Mouse (Mus musculus) monocyte, adult 5-6 weeks (primary cell): Measurements from ENCODE around the gene Sap30bp. TPM values are rescaled to one million over a fixed set of nuclear protein-coding genes. Genes with fewer than 3 reads are reported as not detected.

ENCODE experiments used
- ATAC-seq: fragments of 153-309, 156-312 bp; replicated peaks from 2 replicates; pipeline ENCODE4 v1.8.0; 2017; ENCODE audit warnings: mild to moderate bottlenecking; ENCODE audit not compliant: low TSS enrichment, insufficient number of reproducible peaks, severe bottlenecking, poor library complexity, low FRiP score
- total RNA-seq: library from RNA; stranded (forward); fragments of 200-1000, 200-491, 200-594 nt; gene quantifications from 3 replicates; pipeline ENCODE4 v1.2.3, GENCODE M21; 2017

The Sap30bp gene
- total RNA-seq, 1 experiment from 2014 or later = 121 TPM

DNA sequence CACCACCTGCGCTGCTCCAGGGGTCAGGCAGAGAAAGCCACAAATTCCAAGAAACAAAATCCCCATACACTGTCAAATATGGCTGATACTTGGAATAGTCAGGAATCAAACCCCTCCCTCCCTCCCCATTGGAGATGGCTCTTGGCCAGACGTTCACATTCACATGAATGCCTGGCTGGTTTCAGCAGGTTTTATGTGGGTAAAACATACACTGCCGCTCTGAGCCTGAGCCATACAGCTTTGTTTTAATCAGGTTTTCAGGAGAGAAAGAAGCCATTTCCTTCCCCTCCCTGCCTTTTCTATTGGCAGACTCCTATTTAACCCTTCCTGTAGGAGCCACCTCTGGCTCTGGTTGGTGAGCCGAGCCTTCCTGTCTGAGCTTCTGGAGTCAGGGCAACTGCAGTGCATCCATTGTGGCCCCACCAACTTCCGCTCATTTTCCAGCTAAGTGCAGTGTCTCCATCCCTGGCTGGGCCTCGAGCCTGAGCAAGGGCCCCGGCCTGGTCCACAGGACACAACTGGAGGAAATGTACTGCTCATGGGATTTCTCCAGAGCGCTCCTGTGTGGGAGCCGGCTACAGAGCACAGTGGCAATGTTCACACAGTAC is 13.2 kb downstream of the Sap30bp start:
- ATAC-seq = no peak

DNA sequence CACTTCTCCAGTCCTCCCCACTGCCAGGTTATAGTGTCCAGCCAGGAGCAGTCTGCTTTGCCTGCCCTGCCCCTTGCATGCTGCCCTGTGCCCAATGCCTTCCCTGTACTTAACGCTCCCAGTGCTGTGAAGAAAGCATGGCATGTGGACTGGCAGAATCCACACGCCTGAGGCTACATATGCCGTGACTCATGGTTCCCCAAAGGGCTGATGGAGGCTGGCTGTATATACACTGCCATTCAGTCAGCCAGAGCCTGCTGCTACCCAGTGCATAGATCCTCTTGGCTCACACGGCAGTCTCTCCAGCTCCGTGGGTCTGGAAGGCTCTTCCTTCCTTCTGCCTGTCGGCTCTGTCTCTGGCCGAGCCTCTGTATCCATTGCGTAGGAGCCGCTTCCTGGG is 15.2 kb downstream of the Sap30bp start:
- no peak for ATAC-seq

DNA sequence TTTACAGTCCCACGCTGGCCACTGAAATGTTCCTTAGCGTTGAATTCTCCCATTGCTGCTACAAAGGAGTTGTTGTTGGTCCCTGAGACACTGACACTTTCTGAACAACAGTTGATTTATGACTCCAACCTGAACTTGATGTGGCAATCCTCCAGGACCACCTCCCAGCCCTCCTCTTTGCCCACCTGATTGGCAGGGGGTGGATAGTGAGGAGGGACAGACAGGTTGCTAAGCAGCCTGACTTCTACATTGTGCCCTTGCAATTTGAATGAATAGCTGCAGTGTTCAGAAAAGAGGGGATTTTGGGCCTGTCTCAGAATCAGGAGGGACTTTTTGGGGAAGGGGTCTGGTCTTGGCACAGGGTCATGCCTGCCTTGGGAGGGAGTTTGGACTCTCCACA is 17.6 kb downstream of the Sap30bp start:
- ATAC-seq = no peak

DNA sequence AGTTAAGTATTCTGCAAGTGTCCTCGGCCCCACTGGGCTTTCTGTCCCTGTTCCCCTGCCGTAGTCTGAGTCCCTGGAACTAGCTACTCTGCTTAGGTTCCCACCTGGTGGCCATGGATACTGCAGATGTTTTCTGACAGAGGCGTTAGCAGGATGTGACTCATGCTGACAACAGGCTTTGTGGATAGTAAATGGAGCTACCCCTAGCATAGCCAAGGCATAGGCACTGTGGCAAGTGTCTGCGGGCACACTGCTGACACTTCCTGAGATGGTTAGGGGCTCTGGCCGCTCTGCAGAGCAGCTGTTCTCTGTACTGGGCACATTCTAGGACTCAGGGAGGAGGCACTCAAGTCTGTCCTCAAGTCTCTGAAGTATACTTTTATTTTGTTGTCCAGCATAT is 21.6 kb downstream of the Sap30bp start:
- ATAC-seq = no peak

DNA sequence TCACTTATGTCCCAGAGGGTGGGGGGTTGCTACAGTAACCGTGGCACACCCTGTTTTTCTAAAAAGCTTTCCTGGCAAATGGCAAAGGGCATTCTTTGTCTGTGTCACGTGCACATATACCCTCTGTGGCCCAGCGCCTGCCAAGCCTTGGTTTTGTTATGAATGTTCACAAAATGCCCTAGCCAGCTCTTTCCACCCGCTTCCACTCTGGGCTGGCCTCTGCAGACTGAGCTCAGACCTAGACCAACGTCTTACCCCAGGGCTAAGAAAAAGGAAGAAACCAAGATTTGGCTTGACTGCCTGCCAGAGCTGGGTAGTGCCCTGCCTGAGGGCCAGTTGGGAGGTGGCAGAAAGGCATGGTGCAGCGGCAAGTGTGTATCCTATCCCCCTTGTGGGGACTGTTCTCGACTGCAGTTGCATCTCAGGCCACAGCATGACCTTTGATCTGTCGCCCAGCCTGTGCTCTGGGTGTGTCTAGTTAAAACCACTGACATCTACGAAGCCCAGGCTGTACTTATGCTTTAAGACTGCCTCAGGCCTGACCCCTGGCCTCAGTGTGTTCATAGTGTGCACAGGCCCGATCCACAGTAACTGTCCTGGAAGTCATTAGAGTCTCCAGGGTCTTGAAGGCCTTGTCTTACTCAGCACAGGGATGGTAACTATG is 22.2 kb downstream of the Sap30bp start:
- no peak; the same call in 1 of the 2 replicates for ATAC-seq

DNA sequence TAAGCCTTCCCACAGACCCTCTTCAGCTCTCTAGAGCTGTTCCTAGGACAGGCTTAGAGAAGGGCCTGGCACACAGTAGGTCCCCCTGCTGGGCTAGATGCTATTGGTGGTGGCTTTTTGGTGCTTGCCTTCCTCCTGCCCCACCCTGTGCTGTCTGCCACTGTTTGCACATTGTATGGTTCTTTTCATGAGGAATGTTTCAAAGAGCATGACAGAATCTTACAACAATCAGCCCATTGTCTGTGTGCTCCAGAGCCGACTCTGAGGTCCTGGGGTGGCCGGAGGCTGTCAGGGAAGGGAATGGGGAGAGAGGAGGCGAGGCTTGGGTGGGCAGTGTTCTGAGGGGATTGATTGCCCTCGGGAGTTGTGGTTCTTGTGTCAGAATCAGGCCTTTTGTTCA is 23.4 kb downstream of the Sap30bp start:
- no peak for ATAC-seq

DNA sequence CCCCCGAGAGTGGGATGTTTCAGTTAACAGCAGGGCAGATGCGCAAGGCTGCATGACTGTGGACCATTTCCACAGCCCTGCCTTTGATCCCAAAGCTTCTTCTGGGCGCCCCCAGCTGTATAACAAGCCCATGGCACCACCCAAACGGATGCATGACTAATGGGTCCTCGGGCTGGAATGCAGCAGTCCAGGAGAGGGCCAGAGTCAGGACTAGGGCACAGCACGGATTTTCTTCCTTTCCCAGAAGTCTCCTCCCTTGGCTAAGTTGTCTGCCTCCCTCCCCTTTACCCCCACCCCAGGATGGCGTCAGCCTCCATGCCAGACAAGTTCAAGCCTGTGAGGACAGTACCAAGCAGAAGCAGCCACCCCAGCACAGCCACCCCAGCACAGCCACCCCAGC is 24.9 kb downstream of the Sap30bp start:
- no peak for ATAC-seq

DNA sequence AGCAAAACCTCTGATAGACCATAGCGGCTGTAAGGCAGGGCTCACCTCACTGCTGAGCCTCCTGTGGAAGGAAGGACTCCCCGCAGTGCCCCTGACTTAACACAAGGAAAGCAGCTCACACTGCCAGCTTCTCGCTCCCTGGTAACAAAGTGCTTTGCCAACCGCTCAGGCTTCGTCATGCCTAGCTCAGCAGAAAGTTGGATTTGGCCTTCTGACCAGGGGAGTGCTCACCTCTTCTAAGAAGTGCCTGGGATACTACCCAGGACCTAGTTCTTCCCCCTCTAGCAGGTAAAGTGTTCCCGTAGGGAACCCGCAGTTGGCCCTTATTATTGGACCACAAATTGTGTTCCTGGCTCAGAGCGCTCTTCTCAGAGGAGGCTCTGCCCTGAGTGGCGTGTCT is 25.9 kb downstream of the Sap30bp start:
- no peak for ATAC-seq

DNA sequence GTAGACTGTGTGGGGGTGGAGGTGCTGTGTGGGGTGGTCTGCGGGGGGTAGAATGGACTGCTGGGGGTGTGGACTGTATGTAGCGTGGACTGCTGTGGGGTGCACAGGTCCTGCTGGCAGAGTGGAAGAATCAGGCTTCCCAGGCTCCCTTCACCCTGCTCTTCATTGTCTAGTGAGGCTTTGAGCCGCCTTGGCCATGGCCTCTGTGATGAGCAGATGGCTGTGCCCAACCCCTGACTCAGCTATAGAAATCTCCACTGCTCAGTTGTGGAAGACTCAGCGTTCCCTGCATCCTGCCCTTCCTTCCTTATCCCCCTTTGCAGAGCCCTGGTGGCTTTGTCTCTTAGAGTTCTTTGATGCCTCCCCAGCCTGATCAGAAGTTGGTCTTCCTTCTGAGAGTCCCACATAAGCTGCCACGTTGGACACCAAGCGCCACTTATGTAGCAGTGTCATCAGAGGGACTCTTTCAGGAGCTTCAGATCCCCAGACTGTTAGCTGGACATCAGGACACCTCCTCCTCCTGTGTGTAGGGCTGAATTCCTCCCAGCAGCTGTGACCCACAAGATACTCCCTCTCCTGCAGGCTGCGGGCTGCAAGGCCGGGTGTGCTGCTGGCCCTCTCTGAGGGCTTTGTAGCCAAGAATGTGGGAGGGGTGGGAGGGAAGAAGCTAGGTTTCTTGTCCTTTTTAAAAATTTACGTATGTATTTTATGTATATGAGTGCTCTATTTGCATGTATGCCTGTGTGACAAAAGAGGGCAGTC is 29.8 kb downstream of the Sap30bp start:
- ATAC-seq = no peak

DNA sequence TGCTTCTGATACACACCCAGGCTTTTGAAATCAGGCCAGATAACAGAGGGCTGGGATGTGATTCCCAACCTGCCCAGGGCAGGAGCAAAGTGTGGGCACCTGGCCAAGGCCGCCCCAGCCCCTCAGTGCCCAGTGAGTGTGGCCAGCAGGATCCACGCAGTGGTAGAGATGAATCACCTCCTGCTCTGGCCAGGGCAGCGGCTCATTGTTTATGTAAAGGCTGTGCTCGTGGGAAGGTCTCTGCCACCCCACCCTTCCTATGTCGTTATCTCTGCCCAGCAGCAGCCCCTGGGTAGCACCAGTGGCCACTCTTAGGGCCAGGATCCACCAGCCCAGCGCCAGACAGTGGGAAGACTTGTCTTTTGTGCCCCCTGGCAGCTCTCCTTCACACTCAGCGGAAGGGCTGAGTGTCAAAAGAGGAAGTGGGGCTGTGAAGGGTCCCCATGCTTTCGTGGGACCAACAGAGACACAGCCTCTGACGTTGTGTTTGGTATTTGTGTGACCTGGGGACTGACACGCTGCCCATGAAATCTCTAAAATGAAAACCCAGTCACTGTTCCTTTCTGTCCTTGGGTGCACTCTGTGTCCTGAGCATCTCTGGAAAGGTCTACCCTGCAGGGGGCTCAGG is 32.0 kb downstream of the Sap30bp start:
- no peak for ATAC-seq

DNA sequence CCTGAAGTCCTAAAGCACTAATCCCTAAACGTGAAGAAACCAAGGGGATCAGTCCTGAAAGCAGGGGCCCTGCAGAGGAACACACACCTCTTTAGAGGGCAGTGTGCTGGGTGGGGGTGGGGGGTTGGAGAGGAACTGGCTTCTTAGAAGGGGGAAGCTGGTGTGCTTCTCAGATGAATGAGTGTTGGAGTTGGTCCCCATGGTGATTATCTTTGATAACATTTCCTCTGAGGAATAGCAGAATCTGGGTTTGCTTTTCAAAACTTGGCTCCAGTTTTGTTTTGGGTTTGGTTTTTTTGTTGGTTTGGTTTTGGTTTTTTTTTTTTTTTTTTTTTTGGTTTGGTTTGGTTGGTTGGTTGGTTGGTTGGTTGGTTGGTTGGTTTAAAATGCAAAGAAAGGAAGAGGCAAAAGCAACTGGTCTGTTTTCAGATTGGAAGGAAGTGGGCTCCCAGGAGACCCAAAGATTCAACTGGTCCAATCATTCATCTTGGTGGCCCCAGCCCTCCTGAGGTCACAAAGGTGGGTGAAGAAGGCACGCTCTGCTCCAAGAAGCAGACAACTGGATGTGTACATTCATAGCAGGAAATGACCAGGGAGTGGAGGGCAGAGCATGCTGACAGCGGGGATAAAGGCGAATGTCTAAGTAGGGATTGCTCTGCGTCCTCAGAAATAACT is 35.8 kb downstream of the Sap30bp start:
- ATAC-seq = no peak

DNA sequence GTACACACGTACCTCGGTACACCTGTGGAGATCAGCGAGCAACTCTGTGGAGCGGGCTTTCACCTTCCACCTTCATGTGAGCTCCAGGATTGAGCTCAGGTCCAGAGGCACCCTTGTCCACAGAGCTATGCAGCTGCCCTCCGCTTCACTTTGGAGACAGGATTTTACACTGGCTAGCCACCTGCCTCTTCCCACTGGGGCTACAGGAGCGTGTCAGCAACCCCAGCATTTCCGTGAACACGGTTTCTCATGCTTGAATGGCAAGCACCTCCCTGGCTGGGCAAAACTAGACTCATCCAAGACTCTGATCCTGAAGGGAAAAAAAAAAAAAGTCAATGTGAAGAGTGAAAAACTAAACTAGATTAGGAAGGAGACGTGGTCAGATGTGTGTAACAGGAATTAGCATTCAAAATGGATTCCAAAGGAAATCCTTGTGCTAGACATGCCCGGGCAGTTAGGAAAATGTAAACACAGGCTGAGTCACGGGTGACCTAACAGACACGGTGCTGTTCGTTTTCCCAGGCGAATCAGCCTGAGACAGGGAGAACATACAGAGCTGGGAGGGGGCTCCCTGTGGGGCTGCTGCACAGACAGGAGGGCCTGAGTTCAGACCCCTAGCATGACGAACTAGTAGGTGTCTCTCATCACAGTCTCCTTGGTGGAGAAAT is 37.1 kb downstream of the Sap30bp start:
- ATAC-seq = no peak

DNA sequence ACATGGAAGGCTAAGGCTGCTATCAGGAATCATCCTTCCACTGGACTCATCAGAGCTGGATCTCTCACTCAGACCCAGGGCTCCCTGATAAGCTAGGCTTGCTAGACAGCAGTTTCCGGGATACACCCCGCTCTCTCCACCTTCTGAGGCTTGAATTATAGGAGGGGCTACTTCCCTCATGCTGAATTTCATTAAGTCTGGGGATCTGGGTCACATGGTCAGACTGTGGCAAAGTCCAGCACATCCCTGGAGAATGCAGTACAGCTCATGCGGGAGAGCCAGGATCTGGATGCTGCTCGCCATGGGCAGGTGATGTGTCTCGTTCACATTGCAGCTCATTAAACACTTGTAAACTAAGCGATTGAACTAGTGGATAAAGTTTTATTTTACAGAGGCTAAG is 37.9 kb downstream of the Sap30bp start:
- no peak for ATAC-seq

DNA sequence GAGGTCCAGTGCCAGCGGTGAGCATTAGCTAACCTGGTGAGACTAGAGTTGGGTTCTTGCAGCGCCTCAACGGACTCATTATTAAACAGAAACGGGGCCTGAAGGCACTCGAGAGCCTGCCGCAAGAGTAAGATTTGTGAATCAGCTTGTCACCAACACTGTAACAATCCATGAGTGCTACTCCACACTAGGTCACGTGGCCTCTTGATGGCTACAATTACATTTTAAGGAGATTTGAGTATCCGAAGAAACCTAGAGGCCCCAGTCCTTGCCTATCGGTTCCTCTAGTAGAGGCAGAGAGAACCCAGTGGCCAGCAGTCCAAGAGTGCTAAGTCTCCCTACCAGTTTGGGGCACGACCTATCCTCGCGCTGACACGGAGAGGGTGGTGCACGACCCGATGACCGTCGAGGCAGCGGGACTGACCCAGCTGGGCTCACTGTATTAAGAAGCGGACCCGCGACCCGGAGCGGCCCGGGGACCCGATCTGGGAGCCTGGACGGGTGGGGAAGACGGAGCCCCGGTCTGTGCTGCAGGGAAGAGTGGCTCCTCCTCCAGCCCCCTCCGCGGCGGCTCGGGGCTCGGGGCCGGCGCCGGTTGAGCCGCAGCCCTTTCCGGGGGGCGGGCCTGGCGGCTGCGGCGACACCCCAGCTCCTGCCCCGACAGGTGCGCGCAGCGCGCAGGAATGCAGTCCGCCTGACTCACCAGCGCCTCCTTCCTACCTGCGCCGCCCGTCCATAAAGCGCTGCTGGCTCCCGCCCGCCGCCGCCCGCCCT is 41.4 kb downstream of the Sap30bp start, which contains the start of gene Itgb4:
Gene Itgb4 (plus strand): TSS at position 401 of the 774 bp plus-strand sequence.
- ATAC-seq = no peak

DNA sequence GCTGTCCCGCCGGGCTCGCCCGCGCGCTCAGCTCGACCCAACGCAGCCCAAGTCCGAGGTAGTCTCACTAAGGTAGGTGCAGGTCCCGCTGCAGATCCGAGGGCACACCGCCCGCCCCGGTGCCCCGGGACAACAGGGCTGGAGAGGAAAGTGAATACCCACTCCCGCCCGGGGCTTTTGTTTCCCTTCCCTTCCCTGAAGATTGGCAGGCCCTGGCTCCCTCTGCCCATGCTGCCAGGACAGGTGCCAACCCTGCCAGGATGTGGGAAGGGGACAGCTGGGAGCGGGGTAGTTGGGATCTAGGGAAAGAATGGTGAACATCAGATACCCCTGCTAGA is 42.0 kb downstream of the Sap30bp start:
- no peak for ATAC-seq

DNA sequence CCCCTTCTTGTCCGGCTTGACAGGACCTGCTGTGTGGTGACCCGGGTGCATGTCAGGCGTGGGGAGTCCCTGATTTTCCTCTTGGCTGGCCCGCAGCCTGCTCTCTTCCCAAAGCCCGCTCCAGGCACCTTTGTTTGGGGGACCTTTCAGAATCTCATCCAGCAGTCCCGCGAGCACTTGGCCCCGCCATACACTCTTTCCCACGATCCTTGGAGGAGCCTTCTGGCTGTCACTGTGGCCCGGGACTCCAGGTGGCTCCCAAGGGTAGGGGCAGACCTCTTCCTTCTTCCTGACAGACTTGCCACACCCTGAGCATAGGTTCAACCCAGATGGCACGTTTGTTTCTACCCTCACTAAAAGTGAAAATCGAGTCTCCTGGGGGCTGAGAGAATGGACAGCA is 42.5 kb downstream of the Sap30bp start:
- no peak for ATAC-seq

DNA sequence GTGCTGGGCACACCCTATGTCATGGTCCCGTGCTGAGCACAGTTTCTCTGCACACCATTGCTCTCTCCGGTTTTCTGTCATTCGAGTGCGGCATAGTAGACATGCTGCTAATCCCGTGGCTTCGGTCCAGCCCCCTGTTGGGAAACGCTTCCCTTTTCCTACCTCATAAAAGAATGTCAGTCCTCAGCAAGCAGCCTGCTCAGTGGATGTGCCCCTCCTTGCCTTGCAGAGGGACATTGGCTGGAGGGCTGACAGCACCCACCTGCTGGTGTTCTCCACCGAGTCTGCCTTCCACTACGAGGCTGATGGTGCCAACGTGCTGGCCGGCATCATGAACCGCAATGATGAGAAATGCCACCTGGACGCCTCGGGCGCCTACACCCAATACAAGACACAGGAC is 49.4 kb downstream of the Sap30bp start:
- ATAC-seq = no peak

DNA sequence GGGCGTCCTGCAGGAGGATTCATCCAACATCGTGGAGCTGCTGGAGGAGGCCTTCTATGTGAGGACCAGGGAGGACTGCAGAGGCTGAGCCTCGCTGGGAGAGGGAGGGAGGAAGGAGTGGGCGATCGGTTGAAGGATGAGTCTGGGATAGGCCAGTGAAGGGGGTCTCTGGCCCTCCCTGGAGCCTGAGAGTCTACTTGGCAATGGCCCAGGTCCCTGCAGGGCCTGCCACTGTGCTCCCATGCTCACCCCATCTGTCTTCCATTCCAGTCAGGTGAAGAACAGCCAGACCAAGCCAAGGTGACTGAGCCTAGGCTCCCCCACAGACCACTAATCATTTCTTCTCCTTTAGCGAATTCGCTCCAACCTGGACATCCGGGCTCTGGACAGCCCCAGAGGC is 50.2 kb downstream of the Sap30bp start:
- no peak for ATAC-seq
